Mouse (Mus musculus): Measurements from ENCODE around the gene Sv2b. TPM values are rescaled to one million over a fixed set of nuclear protein-coding genes. Genes with fewer than 3 reads are reported as not detected.
A peak's percentile ranks its signal among the peaks of the same experiment; 100 is the strongest.
"Not testable (repeated sequence)": the region's sequence is repeated elsewhere in the genome, so short reads cannot be mapped to it uniquely, and the experiment has no call there.

The Sv2b gene
- polyA plus RNA-seq, 1 experiment from 2014 or later = 0.79 TPM

DNA sequence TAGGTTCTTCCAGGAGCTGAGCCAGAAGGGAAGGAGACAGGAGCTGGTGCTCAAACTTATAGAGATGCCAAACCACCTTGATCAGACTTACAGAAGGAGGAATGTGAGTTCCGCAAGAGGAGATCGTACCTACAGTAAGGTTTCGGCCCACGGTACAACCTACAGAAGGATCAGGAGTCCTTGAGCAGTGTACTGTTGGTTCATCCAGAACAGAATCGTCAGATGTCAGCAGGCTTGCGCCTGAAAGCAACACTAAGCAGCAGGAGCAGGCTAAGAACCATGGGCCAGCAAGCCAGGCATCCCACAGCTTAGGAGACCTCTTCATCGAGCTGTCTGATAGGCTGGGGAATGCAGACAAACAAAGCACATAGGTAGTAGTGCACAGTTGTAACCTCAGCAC, 92.9 kb downstream of the Sv2b start:
- Histone ChIP-seq H3K4me1 (ENCODE audit: control insufficient read depth, insufficient read depth, low read length) (no peaks in the 10 kb centered on the region), H3K27me3 (ENCODE audit: control insufficient read depth, insufficient read depth, low read length) (no peaks in the 10 kb centered on the region), H3K27ac (ENCODE audit: low read depth, low read length) (no peak overlapping the region), H3K9me3 (replicated peaks; ENCODE audit: control insufficient read depth, low read length) (no peaks in the 10 kb centered on the region; the same call in 1 of the 2 replicates), H3K36me3 (ENCODE audit: control insufficient read depth, insufficient read depth, low read length) (no peaks in the 10 kb centered on the region), H3K4me2 (no peak overlapping the region), H3K9ac (ENCODE audit: low read depth, low read length) (no peak overlapping the region), H3K4me3 (ENCODE audit: low read depth, low read length) (no peak overlapping the region)
- no peak for ATAC-seq (replicated peaks; ENCODE audit: insufficient number of reproducible peaks, low FRiP score, low TSS enrichment)
- 79% methylated on average over 7 of the region's 7 CpGs for WGBS (ENCODE audit: insufficient replicate concordance)

DNA sequence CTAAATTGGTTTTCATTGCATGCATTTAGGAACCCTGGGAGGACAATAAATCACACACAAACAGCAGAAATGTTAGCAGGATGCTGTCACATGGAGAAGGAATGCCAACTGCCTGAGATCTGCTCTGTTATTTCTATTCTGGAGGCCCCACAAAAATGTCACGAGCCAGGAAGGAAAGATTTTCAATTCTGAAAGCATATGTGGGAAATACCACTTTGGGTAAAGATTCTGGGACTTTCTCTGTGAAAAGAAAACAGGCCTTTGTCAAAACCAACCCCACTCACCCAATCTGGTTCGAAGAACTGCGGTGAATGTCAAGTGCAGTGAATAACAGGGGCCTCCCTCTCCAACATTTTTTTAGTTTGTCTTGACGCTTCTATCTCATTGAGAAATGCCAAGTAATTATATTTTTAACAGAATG, 99.8 kb downstream of the Sv2b start:
- no peaks in the 10 kb centered on the region for H3K36me3 ChIP-seq (ENCODE audit: control insufficient read depth, insufficient read depth, low read length)
- H3K27ac ChIP-seq (ENCODE audit: low read depth, low read length) = no peak overlapping the region
- H3K4me3 ChIP-seq (ENCODE audit: low read depth, low read length) = no peak overlapping the region
- H3K9me3 ChIP-seq (replicated peaks; ENCODE audit: control insufficient read depth, low read length) = no peaks in the 10 kb centered on the region
- H3K9ac ChIP-seq (ENCODE audit: low read depth, low read length) = no peak overlapping the region
- no peaks in the 10 kb centered on the region for H3K27me3 ChIP-seq (ENCODE audit: control insufficient read depth, insufficient read depth, low read length)
- no peak for ATAC-seq (replicated peaks; ENCODE audit: insufficient number of reproducible peaks, low FRiP score, low TSS enrichment)
- H3K4me1 ChIP-seq (ENCODE audit: control insufficient read depth, insufficient read depth, low read length) = no peaks in the 10 kb centered on the region
- no peak overlapping the region for H3K4me2 ChIP-seq
- WGBS (ENCODE audit: insufficient replicate concordance) = 75% methylated on average over 4 of the region's 4 CpGs

GRCm38 (mm10) chr7:75207965-75208644, 101.0 kb downstream of the Sv2b start:
- ATAC-seq (replicated peaks; ENCODE audit: insufficient number of reproducible peaks, low FRiP score, low TSS enrichment) = no peak
- Histone ChIP-seq H3K27ac (ENCODE audit: low read depth, low read length) (no peak overlapping the region), H3K9me3 (replicated peaks; ENCODE audit: control insufficient read depth, low read length) (no peaks in the 10 kb centered on the region), H3K9ac (ENCODE audit: low read depth, low read length) (no peak overlapping the region), H3K27me3 (ENCODE audit: control insufficient read depth, insufficient read depth, low read length) (no peaks in the 10 kb centered on the region), H3K4me2 (no peak overlapping the region), H3K4me3 (ENCODE audit: low read depth, low read length) (no peak overlapping the region), H3K36me3 (ENCODE audit: control insufficient read depth, insufficient read depth, low read length) (no peaks in the 10 kb centered on the region), H3K4me1 (ENCODE audit: control insufficient read depth, insufficient read depth, low read length) (no peaks in the 10 kb centered on the region)
- 67% methylated on average over 3 of the region's 3 CpGs for WGBS (ENCODE audit: insufficient replicate concordance)

DNA sequence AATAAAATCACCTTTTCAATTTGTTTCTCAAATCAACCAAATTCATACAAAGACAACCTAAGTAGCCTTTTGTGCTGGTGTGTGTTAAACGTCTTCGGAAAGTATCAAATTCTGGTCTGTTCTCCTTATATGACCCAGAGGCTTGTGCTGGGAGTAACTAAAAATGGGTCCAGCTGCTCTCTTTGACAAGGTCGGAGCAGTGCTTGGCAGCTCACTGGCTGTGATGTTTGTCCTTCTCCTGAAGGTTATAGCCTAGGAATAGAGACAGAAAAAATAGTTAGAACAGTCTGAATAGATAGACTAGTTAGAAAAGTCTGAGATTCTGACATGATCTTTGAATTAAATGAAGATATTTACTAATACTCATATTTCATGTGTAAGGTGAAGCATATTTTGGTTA, 102.4 kb downstream of the Sv2b start:
- Histone ChIP-seq H3K36me3 (ENCODE audit: control insufficient read depth, insufficient read depth, low read length) (no peaks in the 10 kb centered on the region), H3K4me3 (ENCODE audit: low read depth, low read length) (no peak overlapping the region), H3K9me3 (replicated peaks; ENCODE audit: control insufficient read depth, low read length) (no peaks in the 10 kb centered on the region), H3K9ac (ENCODE audit: low read depth, low read length) (no peak overlapping the region), H3K27me3 (ENCODE audit: control insufficient read depth, insufficient read depth, low read length) (no peaks in the 10 kb centered on the region), H3K27ac (ENCODE audit: low read depth, low read length) (no peak overlapping the region), H3K4me1 (ENCODE audit: control insufficient read depth, insufficient read depth, low read length) (no peaks in the 10 kb centered on the region), H3K4me2 (no peak overlapping the region)
- ATAC-seq (replicated peaks; ENCODE audit: insufficient number of reproducible peaks, low FRiP score, low TSS enrichment) = no peak
- WGBS (ENCODE audit: insufficient replicate concordance) = 79% methylated on average over 3 of the region's 3 CpGs

GRCm38 (mm10) chr7:75205386-75205785, 103.7 kb downstream of the Sv2b start:
- H3K27me3 ChIP-seq (ENCODE audit: control insufficient read depth, insufficient read depth, low read length) = no peaks in the 10 kb centered on the region
- no peak overlapping the region for H3K4me2 ChIP-seq
- no peaks in the 10 kb centered on the region for H3K4me1 ChIP-seq (ENCODE audit: control insufficient read depth, insufficient read depth, low read length)
- WGBS (ENCODE audit: insufficient replicate concordance) = 59% methylated on average over 3 of the region's 3 CpGs
- no peak overlapping the region for H3K27ac ChIP-seq (ENCODE audit: low read depth, low read length)
- H3K36me3 ChIP-seq (ENCODE audit: control insufficient read depth, insufficient read depth, low read length) = no peaks in the 10 kb centered on the region
- no peak for ATAC-seq (replicated peaks; ENCODE audit: insufficient number of reproducible peaks, low FRiP score, low TSS enrichment)
- H3K9me3 ChIP-seq (replicated peaks; ENCODE audit: control insufficient read depth, low read length) = no peaks in the 10 kb centered on the region
- H3K4me3 ChIP-seq (ENCODE audit: low read depth, low read length) = no peak overlapping the region
- H3K9ac ChIP-seq (ENCODE audit: low read depth, low read length) = no peak overlapping the region

GRCm38 (mm10) chr7:75194919-75195230, 114.2 kb downstream of the Sv2b start:
- not testable (repeated sequence) for H3K36me3 ChIP-seq (ENCODE audit: control insufficient read depth, insufficient read depth, low read length); H3K27ac ChIP-seq (ENCODE audit: low read depth, low read length); H3K4me2 ChIP-seq; H3K9me3 ChIP-seq (replicated peaks; ENCODE audit: control insufficient read depth, low read length); H3K27me3 ChIP-seq (ENCODE audit: control insufficient read depth, insufficient read depth, low read length); H3K4me1 ChIP-seq (ENCODE audit: control insufficient read depth, insufficient read depth, low read length); H3K4me3 ChIP-seq (ENCODE audit: low read depth, low read length); H3K9ac ChIP-seq (ENCODE audit: low read depth, low read length); ATAC-seq (replicated peaks; ENCODE audit: insufficient number of reproducible peaks, low FRiP score, low TSS enrichment)
- whole genome bisulfite sequencing (ENCODE audit: insufficient replicate concordance) = 87% methylated on average over 1 of the region's 1 CpGs

GRCm38 (mm10) chr7:75194158-75194918, 114.7 kb downstream of the Sv2b start:
- Histone ChIP-seq H3K4me2 (no peak overlapping the region), H3K27me3 (ENCODE audit: control insufficient read depth, insufficient read depth, low read length) (no peaks in the 10 kb centered on the region), H3K4me1 (ENCODE audit: control insufficient read depth, insufficient read depth, low read length) (no peaks in the 10 kb centered on the region), H3K4me3 (ENCODE audit: low read depth, low read length) (no peak overlapping the region), H3K36me3 (ENCODE audit: control insufficient read depth, insufficient read depth, low read length) (no peaks in the 10 kb centered on the region), H3K9ac (ENCODE audit: low read depth, low read length) (no peak overlapping the region), H3K27ac (ENCODE audit: low read depth, low read length) (no peak overlapping the region), H3K9me3 (replicated peaks; ENCODE audit: control insufficient read depth, low read length) (no peaks in the 10 kb centered on the region)
- ATAC-seq (replicated peaks; ENCODE audit: insufficient number of reproducible peaks, low FRiP score, low TSS enrichment) = 0 out of 2 replicates have a peak, but pooled peaks have one; percentile 35
- 92% methylated on average over 4 of the region's 4 CpGs for WGBS (ENCODE audit: insufficient replicate concordance)

DNA sequence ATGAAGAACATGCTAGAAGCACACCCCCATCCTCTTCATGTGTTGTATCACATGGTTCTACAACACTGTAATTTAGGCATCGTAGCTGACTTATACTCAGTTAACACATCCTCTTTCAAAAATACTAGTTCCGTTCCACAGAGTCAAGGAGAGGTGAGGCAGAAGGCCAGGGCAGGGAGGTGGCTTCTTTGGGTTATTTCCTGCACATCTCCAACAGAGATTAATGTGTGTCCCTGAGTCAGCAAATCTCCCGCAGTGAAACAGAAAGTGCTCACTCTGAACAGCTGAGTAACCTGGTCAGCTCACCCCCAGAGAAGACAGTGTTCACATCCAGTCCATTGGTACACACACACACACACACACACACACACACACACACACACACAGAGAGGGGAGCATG, 118.9 kb downstream of the Sv2b start:
- Histone ChIP-seq H3K4me3 (ENCODE audit: low read depth, low read length) (no peak overlapping the region), H3K27ac (ENCODE audit: low read depth, low read length) (no peak overlapping the region), H3K9me3 (replicated peaks; ENCODE audit: control insufficient read depth, low read length) (no peaks in the 10 kb centered on the region), H3K36me3 (ENCODE audit: control insufficient read depth, insufficient read depth, low read length) (no peaks in the 10 kb centered on the region), H3K9ac (ENCODE audit: low read depth, low read length) (no peak overlapping the region), H3K4me2 (no peak overlapping the region), H3K27me3 (ENCODE audit: control insufficient read depth, insufficient read depth, low read length) (no peaks in the 10 kb centered on the region), H3K4me1 (ENCODE audit: control insufficient read depth, insufficient read depth, low read length) (no peaks in the 10 kb centered on the region)
- no peak for ATAC-seq (replicated peaks; ENCODE audit: insufficient number of reproducible peaks, low FRiP score, low TSS enrichment)
- WGBS (ENCODE audit: insufficient replicate concordance) = 76% methylated on average over 3 of the region's 3 CpGs

GRCm38 (mm10) chr7:75175042-75175441, 134.0 kb downstream of the Sv2b start:
- Histone ChIP-seq H3K27me3 (ENCODE audit: control insufficient read depth, insufficient read depth, low read length) (no peaks in the 10 kb centered on the region), H3K4me3 (ENCODE audit: low read depth, low read length) (no peak overlapping the region), H3K4me2 (no peak overlapping the region), H3K36me3 (ENCODE audit: control insufficient read depth, insufficient read depth, low read length) (no peaks in the 10 kb centered on the region), H3K9me3 (replicated peaks; ENCODE audit: control insufficient read depth, low read length) (no peaks in the 10 kb centered on the region), H3K27ac (ENCODE audit: low read depth, low read length) (no peak overlapping the region), H3K4me1 (ENCODE audit: control insufficient read depth, insufficient read depth, low read length) (no peaks in the 10 kb centered on the region), H3K9ac (ENCODE audit: low read depth, low read length) (no peak overlapping the region)
- 82% methylated on average over 3 of the region's 3 CpGs for WGBS (ENCODE audit: insufficient replicate concordance)
- no peak for ATAC-seq (replicated peaks; ENCODE audit: insufficient number of reproducible peaks, low FRiP score, low TSS enrichment)

Measured in heart, embryonic 11.5 days (tissue).